Mouse (Mus musculus) left cerebral cortex, postnatal 10 days (tissue): ENCODE measurements around the gene Arhgef3. TPM values are rescaled to one million over a fixed set of nuclear protein-coding genes. Genes with fewer than 3 reads are reported as not detected.

Source experiments
- DNase-seq, 2 experiments: peaks; one replicate each; pipeline ENCODE4 v3.0.0; 2021 to 2022; ENCODE audit warnings: low spot score in 2 of 2, mixed read lengths in 1 of 2; ENCODE audit errors: extremely low spot score in 1 of 2
- intact Hi-C: fragments of 180-260 bp; cut with DNase I; formaldehyde crosslinking; loops from one replicate; pipeline ENCODE4 v1.15.1; 2025
- total RNA-seq, 2 experiments: library from RNA; stranded (reverse); gene quantifications; 2 replicates each; pipeline ENCODE4 v1.2.3; 2021

Gene Arhgef3
- total RNA-seq, 2 experiments from 2014 or later, result 37.4 to 41.2 TPM

DNA sequence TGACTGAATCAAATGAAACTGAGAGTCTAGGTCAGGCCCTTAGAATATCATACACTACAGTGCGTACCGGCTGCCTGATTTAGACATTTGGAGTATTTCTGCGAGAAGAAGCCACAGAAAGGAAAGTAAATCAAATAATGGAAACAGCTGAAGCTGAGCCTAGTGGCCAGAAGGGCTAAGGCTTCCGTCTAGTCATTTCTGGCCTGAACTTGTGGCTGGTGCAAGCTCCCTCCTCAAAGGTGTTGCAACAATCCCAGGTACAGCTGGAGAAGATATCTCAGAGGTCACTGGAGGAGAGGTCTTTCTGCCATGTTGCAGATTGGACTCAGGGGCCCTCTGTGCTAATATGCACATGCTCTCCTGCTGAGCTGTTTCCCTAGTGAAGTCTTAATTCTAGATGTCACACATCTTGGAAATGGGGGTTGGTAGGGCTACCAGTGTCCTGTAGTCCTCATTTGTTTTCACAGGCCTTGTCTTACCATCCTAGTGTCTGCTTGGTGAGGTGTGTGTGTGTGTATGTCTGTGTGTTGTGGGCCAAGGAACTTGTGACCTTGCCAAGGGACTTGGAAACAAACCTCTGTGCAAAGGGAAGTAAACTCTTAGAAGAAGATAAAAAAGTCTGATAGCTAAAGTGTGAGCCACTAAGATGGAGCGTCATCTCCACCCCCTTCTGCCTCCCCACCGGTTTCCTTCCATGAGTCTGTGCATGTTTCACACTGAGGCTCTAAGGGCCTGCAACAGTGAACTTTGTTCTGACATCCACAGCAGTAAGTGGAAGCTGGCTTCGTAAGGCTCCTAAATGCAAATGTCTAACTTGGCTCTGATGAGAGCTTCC lies 230.6 kb downstream of the Arhgef3 start:
- intact Hi-C loops, result no loop called here
- DNase-seq, result no peak

- DNase-seq, result no peak
- intact Hi-C loops, result no loop called here
Measured at GRCm38 (mm10) chr14:27347224-27347623, 232.5 kb downstream of the Arhgef3 start.

- no peak for DNase-seq
- intact Hi-C loops, result no loop called here
Measured at GRCm38 (mm10) chr14:27347666-27348065, 233.0 kb downstream of the Arhgef3 start.

DNA sequence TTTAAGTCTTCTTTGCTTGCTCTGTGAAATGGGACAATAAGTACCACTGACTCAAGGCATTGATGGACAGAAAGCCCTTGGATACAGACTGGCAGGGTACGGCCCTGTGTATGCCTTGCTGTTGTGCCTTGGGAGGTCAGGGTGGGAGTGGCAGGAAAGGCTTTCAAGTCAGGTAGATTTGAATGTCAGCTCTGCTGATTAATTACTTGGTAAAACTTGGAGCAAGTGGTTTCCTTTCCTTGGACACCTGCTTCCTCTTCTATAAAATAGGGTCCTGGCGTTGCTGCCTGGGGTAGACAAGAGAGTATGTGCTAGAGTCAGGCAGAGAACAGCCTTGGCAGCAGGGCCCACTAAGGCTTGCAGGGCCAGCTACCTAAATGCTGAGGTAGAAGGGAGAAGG lies 233.4 kb downstream of the Arhgef3 start:
- DNase-seq, result no peak
- intact Hi-C loops, result no loop called here

DNA sequence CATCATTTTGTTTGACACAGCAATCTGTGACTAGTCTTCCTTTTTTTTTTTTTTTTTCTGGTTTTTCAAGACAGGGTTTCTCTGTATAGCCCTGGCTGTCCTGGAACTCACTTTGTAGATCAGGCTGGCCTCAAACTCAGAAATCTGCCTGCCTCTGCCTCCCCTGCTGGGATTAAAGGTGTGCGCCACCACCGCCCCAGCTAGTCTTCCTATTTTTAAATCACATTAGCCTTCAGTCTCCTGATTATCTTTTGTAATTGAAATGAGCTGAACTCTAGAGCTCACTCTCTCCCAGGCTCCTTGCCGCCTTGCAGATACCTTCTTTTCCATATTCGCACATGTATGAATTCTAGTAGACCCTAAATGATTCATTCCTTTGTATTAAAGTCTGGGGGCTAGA lies 234.0 kb downstream of the Arhgef3 start:
- intact Hi-C loops, result no loop called here
- no peak for DNase-seq

DNA sequence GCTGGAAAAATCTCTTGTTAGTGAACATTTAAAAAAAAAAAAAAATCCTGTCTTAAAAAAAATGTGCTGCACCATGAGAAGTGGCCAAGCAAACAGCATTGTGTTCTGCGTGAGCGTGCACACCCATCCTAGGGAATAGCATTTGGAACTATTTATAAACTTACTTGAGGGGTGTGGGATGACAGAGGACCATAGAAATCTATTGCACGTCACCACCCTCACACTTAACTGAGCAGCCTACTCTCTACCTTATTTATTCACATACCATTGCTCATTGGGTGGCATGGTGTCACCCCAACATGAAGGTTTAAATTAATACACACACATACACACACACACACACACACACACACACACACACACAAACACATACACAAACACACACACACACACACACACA lies 234.4 kb downstream of the Arhgef3 start:
- no peak for DNase-seq
- intact Hi-C loops, result no loop called here

- no peak for DNase-seq
- intact Hi-C loops, result no loop called here
Measured at GRCm38 (mm10) chr14:27349828-27350729, 235.4 kb downstream of the Arhgef3 start.

DNA sequence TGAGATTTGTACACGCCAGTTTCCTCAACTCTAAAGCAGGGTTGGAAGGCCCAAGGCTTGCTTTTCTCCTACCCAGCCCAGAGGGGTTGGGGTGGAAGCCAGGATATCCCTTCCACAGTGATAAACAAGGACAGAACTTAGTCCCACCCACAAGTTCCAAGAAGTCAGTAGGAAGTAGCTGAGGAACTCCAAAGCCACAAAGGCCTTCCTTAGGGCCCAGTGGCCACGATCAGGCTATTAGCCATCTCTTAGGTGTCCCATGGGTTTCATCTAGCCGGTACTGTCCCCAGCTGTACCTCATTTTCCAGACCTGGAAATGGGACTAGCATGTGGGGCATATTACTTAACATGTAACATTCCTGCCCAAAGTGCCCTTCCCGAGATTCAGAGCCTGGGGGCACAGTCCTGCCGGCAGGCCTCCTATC lies 236.4 kb downstream of the Arhgef3 start:
- intact Hi-C loops, result no loop called here
- peak in 1 of 2 experiments; percentile 61 for DNase-seq

GRCm38 (mm10) chr14:27351476-27352079 lies 236.9 kb downstream of the Arhgef3 start:
- DNase-seq, result peak in 1 of 2 experiments; percentile 64
- intact Hi-C loops, result no loop called here

GRCm38 (mm10) chr14:27352470-27352869 lies 237.8 kb downstream of the Arhgef3 start:
- no peak for DNase-seq
- intact Hi-C loops, result no loop called here

DNA sequence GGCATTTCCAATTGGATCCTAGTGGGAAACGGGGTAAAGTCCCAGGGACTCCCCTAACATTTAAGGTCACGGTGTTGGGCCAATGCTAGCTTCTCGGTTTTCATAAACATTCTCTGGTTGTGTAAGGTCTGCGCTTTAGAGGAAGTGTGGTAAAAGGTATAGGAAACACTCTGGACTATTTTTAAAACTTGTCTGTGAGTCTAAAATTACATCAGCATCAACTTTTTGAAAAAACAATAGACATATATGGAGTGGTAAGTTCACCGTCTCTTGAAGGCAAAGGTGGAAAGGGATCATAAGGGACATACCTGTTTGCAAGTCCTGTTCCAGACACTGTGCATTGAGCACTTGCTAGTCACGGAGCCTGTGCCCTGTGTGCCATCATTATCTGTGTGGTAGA lies 240.5 kb downstream of the Arhgef3 start:
- no peak for DNase-seq
- intact Hi-C loops, result no loop called here

DNA sequence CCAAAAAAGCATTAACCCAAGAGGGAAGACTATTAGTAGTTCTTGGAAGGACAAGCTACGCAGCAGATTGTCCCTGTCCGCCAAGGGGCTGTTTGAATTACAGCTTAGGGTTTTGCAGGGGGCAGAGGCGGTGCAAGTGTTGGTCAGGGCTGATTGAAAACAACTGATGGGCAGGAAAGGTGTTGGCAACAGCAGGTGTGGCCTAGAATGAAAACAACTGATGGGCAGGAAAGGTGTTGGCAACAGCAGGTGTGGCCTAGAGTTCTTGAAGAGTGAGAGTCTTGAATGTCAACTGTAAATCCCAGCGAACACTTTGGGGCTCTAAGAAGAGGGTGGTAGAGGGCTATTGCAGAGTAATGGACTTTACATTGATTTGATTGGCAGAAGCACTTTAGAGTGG lies 241.2 kb downstream of the Arhgef3 start:
- intact Hi-C loops, result no loop called here

GRCm38 (mm10) chr14:27357139-27357538 lies 242.4 kb downstream of the Arhgef3 start:
- intact Hi-C loops, result no loop called here
- DNase-seq, result no peak

More for the DNA sequence above, 241.2 kb downstream of the Arhgef3 start:
- DNase-seq, result no peak

DNA sequence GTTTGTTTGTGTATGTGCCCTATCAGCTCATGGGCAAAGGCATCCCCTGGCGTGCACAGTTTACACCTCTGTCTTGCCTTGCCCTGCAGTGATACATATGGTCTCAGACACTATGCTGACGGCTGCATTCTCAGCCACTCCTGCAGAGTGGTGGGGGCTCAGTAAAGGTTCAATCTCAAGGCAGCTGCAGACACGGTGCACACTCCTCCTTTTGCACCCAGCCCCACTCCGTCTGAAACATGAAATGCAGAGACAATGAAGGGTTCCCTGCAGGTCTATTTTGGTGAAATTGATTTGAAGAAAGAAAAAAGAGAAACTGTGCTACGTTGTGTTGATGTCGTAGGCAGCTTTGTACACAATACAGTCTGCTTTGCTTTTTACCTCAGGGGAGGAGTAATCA lies 243.5 kb downstream of the Arhgef3 start:
- intact Hi-C loops, result no loop called here
- no peak for DNase-seq

DNA sequence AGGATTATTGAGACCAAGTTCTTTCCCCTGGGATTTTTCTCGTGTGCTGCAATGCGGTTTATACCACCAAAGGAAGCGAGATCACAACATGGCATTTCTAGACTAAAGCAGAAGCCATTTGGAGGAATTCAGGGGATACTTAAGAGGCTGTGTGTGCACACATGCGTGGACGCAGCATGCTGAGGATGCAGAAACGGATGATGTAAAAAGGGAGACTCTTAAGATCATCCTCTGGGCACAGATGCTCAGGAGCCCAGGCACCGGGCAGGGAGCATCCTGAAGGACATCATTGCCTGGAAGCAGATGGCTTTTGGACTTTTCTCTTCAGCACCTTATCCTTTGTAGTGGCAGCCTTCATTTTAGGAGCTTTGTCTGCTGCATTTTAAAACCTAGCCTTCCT lies 246.2 kb downstream of the Arhgef3 start:
- intact Hi-C loops, result no loop called here
- no peak for DNase-seq

DNA sequence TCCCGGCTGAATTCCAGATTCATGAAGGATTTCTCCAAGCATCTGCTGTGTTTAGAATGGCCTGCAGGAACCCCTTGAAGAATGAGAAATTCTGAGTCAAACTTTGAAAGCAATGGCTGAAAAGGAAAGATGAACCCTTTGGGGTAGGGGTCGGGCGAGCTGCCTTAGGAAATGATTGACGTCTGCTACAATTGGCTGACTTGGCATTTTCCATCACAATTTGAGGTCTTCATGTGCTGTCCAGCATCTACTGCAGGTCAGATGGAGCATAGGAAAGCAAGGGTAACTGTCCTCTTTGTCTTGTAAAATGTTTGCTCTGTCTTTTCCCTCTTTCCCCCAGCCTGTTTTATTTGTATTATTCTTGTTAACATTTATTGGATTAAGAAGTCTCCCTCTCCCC lies 246.8 kb downstream of the Arhgef3 start:
- DNase-seq, result no peak
- intact Hi-C loops, result no loop called here

DNA sequence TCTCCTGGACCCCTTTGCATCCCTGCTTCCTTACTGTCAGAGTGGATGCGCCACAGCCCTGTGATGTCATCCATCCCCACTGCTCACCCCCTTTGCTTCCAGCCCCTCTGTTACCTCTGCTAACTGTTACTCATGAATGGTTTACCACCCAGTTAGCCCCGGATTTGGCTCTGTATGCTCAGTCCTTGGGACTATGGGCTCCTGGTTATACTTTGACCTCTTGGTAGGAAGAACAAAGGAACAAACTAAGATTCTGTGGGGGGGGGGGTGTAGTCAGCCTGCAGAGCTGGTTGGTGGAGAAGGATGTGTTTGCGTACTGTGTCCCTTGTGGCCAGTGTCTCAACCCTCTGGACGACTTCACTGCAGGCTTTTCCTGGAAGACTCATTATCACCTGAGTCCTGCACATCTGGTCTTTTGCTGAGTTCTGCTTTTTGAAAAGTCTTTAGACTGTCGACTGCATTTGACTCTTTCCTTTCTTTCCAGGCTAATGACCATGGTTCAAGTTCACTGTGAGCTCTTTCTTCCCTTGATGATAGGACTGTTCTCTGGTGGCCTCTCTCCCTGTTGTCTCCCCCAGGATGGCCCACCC lies 250.1 kb downstream of the Arhgef3 start:
- intact Hi-C loops, result no loop called here
- no peak for DNase-seq

DNA sequence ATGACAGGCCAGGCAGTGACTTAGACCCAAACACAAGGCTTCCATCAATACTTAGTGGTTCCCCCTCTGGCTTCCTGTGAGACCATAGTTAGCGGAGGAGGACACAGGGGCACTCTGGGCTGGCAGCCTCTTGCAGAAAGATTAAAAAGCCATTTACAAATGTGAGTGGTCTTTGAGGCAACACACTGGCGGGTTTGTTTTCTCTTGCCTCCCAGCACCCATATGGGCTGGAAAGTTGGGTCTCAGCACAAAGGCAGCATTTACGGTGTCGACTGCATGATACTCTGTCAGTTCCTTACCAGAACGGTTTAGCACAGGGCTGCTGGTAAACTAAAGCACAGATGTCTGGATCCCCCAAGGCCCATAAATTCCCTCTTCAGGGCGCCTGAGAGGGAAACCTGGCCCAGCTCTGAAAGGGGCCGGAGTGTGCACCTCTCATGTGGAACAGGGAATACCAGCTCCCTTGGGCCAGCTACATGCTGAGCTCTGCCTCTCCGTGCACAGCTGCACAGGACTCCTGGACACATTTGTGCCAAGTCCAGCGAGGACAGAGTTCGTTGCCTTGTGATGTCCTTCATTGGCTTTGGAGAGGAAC lies 252.5 kb downstream of the Arhgef3 start:
- no peak for DNase-seq
- intact Hi-C loops, result no loop called here

GRCm38 (mm10) chr14:27368619-27369018 lies 253.9 kb downstream of the Arhgef3 start:
- intact Hi-C loops, result no loop called here
- no peak for DNase-seq
